Mouse (Mus musculus): ENCODE results near the gene Mknk1.

Gene Mknk1

DNA sequence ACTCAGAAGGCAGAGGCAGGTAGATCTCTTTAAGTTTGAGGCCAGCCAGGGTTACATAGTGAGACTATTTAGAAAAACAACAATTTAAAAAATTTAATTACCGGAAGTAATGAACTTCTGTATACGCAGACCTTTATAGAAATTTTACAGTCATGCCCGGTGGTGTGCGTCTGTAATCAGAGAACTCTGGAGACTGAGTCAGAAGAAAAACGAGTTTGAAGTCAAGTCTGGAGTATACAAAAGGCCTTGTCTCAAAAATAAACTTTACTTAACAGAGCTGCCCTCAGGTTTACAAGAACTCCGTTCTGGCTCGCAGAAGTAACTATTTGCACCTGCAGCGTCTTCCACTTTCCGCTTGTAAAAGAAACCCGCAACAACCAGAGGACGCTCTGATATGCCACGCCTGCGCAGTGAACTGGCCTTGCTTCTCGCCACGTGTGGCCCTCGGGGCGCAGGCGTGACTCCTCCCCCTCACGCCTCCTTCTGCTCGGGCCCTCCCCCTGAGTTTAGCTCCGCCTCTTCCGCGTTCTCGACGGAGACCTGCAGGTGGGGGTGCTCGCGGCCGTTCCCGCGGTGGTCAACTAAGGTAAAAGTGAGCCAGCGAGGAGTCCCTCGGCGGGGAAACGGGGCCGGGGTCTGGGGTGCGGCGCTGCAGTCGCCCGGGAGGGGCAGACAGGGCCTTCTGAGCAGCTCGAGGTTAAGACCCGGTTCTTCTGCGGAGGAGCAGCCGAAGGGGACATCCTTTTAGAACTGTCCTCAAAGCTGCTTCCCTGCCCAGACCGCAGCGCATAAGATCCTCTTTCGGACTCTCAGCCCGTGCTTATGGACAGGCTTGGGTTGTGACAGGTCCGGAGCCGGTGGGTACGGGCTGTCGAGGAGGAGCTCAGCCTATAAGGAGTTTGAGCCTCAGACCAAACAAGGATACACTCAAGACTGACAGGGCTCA is at the start of gene Mknk1:
Gene Mknk1 (plus strand): TSS at position 503 of the 946 bp plus-strand sequence.
- DNase-seq: peak; percentile 97

DNA sequence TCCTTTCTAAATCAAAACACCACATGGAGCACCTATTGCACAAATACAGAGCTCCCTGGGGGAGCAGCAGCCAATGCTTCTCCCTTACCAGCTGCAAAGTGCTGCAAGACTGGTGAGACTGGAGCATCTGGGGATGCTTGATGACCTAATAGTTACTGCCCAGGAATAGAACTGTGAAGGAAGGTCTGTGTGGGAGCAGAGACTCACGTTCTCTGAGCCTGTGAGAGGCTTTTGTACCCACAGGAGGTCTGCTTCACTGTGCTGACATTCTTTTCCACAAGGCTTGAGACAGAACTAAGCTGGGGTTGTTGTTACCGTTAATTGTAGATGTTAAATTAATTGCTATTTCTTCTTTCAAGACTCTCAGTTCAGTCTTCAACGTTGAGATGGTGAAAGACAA is 48.1 kb upstream of the Mknk1 start:
- no peak for DNase-seq

DNA sequence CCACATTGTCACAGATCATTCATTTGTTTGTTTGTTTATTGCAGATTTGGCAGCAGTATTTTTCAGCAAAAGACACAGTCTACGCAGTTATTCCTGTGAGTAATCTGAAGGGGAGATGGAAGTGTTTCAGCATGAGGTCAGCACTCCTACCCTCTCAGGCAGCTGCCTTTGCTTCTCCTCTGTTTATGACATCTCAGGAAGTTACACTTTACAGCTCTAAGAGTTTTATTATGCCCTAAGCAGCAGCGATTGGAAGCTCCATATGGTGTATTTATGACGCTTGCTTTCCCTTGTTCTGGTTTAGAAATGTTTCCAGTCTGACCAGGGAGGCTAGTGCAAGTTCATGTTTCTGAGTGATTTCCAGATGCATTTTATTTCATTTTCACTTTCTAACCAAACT is 43.6 kb upstream of the Mknk1 start:
- no peak for DNase-seq

DNA sequence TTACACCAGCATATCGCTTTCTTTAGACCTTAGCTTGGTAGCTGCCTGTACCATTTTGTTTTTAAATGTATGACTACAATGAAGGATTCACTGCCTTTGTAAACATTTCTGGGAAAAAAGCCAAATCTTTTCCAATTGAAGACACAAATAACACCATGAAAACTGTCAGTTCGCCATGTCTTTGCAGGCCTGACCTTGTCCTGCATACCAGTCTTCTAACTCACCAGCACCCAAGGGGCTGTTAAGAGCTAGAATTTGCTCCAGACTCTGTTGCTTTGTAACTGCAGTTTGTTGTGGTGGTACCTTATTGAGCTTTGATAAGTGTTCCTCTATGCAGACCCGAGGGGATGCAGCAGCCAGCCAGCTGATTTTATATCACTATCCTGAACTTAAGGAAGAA is 39.0 kb upstream of the Mknk1 start:
- no peak for DNase-seq

DNA sequence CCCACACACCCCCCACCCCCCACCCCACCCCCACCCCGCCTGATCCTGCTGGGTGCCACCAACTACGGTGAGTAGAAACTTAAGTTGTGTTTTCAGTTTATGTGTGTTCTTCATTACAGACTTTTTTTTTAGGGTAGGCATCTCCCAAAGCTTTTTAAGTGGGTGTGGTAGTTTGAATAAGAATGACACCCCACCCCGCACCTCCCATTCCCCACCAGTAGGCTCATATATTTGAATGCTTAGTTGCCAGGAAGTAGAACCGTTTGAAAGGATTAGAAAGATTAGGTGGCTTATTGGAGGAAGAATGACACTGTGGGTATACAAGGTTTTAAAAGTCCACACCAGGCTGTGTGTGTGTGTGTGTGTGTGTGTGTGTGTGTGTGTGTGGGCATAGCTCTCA is 26.7 kb upstream of the Mknk1 start:
- DNase-seq: no peak

DNA sequence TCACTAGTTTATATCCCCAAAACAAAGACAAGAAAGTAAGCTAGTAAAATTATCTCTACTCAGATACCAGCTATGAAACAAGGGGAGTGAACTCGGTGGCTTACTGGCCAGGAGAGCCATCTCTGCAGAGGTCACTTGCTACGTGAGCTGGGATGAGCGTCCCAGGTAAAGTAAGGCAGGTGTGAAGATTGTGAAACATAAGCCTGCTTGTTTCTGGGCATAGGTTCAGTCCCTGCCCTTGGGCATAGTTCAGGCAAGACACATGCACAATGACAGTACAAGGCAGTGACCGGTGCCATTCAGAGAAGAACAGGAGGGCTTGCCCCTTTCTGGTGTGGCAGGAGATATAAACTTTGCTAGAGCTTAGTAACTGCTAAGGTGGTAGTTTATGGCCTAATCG is 23.4 kb upstream of the Mknk1 start:
- no peak for DNase-seq

DNA sequence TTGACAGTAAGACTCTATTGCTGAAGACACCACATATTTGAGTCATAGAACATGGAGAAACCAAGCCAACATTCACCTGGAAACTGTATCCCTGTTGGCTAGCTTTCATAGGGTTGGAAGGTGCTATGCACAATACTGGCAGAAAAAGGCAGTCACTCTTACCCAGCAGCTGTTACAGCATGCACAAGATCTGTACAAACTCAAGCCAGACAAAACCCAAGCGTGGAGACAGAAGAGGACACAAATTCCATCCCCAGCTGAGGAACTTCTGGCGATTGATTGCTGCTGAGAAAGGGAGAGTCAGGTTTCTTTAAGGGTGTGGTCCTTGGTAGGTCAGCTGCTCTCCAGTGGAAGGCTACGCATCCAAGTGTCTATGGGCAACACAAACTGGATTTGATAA is 18.8 kb upstream of the Mknk1 start:
- no peak for DNase-seq

DNA sequence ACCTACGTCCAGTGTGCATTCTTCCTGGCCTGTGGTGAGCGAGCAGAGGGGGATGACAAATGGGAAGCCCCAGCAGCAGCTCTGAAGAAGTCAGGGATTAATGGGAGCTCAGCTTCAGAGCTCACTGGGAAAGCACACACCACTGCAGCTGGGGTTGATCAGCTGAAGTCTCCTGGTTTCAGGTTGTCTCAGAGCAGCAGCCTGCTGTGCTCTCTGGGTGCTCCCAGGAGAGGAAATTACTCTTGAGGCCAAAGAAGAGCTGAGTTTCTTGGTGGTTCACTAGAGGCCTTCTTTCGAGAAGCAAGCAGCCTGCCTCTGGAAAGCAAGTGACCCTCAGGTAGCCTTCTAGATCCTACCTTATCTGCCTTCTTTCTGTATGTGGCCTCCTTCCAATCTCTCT is 18.1 kb upstream of the Mknk1 start:
- DNase-seq: no peak

DNA sequence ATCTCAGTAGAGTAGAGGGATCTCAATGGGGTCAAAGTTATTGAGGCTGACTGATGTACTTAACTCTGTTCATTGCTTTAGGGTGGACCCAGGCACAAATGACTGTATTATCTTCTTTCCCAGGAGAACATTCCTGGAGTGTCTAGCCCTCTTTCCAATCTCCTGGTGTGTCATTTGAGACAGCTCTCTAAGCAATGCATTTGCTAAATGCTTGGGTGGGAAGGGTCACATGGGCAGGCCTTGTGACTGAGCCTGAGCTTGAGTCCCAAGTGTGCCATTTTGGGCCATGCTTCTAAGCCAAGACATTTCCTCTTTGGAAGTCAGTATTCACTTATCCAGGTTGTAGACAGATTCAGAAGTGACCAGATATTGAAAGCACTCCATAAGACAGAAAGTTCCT is 17.6 kb upstream of the Mknk1 start:
- DNase-seq: no peak

DNA sequence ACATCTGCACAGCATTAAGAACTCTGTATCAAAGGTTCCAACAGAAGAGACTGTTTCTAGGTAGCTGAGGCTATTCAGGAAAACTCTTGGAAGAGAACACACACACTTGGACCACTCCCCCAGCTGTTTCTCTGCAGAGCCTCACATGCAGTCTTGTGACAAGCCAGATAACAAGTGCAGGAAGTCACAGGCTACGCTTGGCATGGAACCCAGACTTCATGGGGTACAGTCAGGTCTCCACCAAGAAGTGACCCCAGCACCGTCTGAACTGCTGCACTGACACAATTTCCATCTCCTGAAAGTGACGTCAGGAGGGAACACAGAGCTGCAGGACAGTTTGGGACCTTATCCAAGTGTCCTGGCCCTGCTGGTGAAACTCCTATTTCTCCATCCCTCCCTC is 17.1 kb upstream of the Mknk1 start:
- no peak for DNase-seq

DNA sequence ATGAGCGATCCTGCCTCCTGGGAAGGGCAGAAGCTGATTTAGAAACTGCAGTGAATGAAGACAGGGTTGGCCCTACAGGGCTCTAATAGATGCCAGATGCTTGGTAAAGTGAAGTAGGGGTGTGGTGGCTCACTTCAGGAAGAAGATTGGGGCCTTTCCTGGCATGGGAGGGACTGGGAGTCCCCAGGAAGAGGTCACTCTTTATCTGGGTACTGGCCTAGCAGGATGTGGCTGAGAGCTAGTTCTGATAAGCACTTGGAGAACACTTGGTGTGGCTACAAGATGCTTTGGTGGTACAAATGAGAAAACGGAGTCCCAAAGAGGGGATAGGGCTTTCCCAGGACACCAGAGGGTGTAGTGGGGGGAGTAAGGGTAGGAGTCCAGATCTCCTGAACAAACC is 14.8 kb upstream of the Mknk1 start:
- no peak for DNase-seq

DNA sequence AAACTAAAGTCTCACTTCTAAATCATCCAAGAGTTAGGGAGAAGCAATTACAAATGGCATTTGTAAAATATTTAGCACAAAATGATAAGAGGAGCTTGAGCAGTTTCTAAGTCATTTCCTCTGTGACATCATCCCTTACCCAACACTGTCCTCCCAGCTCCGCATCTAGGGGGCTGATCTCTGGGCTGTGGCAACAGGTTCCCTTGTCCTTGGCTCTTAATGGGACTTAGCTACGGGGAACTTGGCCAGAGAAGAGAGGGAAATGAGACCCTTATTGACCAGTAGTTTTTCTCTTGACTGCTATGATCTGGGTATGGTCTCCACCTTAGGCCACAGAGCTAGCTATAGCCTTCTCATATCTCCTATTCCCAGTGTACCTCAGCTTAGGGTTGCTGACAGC is 13.7 kb upstream of the Mknk1 start:
- no peak for DNase-seq

DNA sequence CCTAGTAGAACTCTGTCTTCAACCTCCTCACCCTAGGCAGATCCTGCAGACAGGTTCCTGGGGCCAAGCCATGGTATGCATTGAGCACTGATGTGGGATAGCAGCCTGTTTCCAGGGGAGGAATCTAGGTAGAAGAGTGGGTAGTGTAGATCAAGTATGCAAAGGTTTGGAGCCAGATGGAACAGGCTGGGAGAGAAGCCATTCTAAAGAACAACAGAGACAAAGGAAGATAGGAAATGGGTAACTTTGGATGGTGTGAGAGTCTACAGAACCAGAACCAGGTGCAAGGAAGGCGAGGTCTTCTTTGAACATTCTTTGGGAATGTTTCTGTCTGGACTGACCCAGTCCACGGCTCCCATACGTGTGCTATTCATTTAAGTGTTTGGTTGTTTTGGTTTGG is 11.9 kb upstream of the Mknk1 start:
- DNase-seq: no peak

DNA sequence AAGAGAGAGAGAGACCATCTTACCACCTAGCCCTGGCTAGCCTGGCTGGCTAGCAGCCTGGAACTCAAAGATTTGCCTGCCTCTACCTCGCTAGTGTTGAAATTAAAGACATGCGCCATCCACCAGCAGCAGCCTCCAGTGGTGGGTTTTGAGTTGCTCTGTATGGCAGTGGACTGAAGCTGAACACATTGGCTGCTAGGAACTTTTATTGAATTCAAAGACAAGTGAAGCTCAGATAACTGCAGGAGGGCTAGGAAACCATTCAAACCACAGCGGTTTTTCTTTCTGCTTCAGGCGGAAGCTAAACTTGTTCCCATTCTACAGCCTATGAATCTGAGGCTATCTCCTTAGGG is 11.5 kb upstream of the Mknk1 start:
- no peak for DNase-seq

DNA sequence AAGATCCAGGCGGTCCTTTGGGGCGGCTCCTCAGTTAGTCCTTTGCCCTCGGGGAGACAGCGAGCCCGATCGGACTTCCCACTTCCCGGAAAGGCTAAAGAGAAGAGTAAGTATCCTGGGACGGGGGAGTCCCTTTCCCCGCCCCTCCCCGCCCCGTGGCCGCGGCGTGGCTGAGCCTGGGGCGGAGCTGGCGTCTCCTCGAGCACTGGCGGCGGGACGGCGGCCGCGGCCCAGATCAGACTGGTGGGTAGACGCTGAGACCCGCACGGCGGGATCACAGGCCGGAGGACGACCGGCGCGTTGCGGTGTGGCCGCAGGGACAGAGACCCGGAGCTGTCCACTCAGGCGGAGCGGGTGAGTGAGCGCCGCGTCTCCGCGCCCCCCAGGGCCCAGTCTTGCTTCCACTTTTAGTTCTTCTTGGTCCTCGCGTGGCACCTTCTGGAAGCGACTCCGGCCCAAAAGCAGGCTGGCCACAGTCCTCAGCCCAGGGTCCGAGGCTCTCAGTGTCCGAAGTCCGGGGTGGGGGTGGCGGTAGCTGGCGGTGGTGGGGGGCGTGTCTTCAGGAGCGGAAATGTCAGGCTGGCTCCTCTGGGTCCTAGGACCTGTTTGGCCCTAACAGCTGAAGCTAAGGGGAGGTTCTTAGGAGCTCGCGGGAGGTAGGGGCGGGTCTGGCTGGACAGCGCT is 11.0 kb upstream of the Mknk1 start, which contains the start of gene Mob3c:
Gene Mob3c (plus strand): TSS at position 205 of the 684 bp plus-strand sequence.
- peak; percentile 72 for DNase-seq

DNA sequence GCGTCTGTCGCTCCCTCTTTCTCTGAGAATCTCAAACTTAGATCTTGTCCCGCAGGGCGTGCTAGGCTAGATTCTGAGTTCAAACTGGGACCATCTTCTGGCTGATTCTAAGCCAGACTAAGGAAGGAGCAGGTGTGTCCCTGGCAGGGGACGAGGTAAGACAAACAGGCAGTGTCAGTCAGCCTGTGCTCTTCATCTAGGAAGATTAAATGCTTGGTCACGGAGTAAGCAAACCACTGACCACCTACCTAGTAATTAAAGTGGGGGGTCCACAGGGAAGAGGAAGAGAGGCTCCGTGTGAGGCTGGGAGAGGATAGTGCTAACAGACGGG is 10.5 kb upstream of the Mknk1 start:
- DNase-seq: no peak

DNA sequence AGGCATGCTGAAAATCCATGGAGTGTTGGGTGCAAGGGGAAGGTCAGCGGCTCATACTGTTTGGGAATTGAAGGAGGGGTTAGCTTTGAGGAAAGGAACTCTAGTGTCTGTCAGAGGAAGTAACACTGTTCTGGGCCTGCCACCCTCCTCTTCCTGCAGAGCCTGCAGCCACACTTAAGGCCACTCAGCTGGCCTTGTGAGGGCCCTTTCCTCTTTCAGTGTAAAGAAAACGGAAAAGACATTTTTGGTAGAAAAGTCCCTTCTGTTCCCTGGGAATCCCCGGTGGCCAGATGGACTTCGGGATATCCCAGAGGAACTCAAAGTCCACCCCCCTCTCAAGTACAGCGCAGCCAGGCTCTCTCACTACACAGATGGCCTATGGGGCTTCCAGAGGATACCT is 8.5 kb upstream of the Mknk1 start:
- DNase-seq: no peak

DNA sequence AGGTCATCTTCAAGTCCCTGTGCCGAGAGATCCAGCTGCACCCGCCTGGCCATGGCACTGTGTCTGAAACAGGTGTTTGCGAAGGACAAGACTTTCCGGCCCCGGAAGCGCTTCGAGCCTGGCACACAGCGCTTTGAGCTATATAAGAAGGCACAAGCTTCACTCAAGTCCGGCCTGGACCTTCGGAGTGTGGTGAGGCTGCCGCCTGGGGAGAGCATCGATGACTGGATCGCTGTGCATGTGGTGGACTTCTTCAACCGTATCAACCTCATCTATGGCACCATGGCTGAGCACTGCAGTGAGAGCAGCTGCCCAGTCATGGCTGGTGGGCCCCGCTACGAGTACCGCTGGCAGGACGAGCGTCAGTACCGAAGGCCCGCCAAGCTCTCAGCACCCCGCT is 7.8 kb upstream of the Mknk1 start:
- DNase-seq: no peak

DNA sequence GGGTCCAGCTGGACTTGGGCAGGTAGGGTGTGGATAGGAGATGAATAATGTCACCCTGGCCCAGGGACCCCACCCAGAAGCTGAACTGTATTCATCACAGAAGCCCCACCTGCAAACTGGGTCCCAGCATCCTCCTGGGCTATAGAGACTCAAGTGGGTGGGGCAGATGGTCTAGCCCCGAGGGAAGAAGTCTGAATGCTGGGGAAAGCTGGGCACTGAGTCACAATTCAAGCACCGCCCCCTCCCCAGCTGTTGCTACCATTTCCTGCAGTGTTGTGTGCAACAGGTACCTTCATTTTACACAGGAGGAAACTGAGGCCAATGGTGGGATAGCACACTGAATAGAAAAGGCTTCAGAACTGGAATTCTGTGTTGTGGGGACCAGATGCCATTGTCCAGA is 7.0 kb upstream of the Mknk1 start:
- no peak for DNase-seq

DNA sequence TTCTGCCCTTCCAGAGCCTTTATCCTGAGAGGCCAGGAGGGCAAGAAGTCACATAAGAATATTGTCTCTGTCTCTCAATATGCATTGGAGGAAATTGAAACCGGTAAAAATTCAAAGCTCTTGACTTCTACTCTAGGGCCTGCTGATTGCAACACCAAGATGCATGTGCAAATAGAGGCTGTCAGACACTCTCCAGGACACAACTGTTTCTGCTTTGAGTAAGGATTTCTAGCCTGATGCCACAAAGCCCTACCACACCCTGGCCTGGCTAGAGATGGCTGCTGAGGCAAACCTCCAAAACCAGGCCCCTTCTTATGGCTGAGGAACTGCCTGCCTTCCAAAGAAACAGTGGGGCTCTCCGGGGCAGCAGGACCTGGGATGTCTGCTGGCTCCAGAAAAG is 3.4 kb upstream of the Mknk1 start:
- DNase-seq: no peak

DNA sequence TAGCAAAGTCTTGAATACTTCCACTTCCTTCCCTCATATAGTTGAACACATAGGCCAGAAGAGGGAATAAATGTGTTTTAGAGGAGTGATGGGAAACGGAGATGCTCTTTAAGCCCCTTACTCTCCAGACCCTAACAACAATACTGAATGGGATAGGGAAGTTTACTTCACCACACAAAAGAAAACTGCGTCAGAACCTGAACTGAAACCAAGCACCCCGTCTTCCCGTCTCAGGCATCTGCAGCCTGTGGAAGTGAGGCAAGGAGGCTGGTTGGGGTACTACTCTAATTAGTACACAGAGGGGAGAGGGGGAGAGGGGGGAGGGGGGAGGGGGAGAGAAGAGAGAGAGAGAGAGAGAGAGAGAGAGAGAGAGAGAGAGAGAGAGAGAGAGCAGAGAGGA is 802 bp upstream of the Mknk1 start:
- peak; percentile 28 for DNase-seq

DNA sequence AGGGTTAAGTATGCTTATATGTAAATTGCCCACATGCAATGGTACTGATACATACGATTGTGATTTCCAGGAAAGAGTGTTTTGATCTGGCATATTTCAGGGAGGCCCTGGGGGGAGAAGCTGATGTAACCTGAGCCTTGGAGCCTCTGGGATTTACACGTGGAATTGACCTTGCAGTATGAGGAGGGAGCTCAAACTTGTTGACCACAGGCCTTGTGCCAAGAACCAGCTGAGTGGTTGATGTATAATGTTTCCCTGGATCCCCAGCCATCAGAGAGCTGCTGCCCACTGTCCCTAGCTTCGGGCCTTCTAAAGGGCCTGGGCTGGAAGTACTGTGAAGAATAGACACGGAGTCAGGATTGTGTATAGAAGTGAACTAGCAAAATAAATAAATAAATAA is 958 bp downstream of the Mknk1 start:
- no peak for DNase-seq

DNA sequence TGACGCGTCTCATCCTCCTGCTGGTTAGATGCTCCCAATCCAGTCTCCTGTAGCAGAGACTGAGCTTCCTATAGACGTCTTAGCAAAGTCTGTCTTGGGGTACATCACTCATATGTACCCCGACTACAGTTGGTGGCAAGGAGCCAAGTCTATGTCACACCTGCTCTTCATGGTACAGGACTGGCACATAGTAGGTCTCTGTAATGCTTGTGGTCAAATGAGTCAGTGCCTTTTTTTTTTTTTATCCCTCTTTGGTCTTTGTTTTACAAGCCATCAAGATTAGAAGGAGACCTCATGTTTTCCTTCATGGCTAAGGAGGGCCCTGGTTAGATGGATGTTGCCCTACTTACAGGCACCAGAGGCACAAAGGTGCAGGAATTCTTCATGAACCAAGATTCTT is 1.8 kb downstream of the Mknk1 start:
- no peak for DNase-seq

DNA sequence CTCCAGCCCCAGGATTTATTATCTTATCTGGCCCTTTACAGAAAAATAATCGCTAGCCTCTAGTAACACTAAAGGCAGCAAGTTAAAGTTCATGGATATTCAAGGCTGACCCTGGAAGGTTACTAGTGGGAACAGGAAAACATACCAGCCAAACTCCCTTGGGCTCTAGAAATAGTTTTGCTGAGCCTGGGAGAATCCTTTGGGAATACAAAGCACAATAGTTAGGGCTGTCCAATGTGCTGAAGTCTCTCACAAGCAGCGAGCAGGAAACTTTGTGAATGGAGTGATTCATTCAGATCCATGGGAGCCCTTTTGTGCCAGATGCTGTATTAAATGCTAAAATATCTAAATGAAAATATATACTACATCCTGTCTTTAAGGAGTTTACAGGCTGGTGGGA is 7.7 kb downstream of the Mknk1 start:
- DNase-seq: no peak

DNA sequence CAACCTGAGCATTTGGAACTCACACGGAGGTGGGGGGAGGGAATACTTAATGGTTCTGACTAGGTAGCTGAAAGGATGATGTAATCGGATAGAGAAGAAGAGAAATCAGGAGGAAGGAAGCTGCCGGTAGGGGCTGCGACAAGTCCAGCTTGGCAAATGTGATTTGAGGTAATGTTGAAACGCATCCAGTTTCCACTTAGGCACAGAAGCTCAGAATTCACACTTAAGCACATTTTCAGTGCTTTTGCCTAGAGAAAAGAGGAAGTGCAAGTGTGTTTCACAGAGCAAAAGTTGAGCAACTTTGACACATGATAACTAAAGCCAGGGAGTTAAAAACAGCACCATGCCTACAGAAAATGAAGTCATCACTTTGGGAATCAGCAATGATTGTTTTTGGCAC is 8.4 kb downstream of the Mknk1 start:
- no peak for DNase-seq
